Mouse (Mus musculus) hindbrain, embryonic 13.5 days (tissue): ENCODE data around the gene Mthfsd. TPM values are rescaled to one million over a fixed set of nuclear protein-coding genes. Genes with fewer than 3 reads are reported as not detected.
A peak's percentile ranks its signal among the peaks of the same experiment; 100 is the strongest.

Experiments used
- ATAC-seq: fragments of 200-750 bp; cut with Nextera tagmentation; 2 replicates; pipeline ENCODE4 v1.8.0; 2017; ENCODE audit warnings: moderate TSS enrichment; ENCODE audit not compliant: low FRiP score
- H3K27ac ChIP-seq: fragments of 300-500 bp; sonication (generic); 2 replicates; pipeline ENCODE4 v1.5.1; 2015; ENCODE audit warnings: inconsistent platforms, mild to moderate bottlenecking, moderate library complexity
- H3K27me3 ChIP-seq: fragments of 300-500 bp; sonication (generic); 2 replicates; pipeline ENCODE4 v1.6.1; 2015; ENCODE audit warnings: mild to moderate bottlenecking, inconsistent platforms
- H3K36me3 ChIP-seq: fragments of 300-500 bp; sonication (generic); 2 replicates; pipeline ENCODE4 v1.6.1; 2015; ENCODE audit warnings: mild to moderate bottlenecking, inconsistent platforms
- H3K4me1 ChIP-seq: fragments of 300-500 bp; sonication (generic); replicated peaks from 2 replicates; pipeline ENCODE4 v1.6.1; 2015; ENCODE audit warnings: inconsistent platforms
- H3K4me2 ChIP-seq: fragments of 300-500 bp; sonication (generic); 2 replicates; pipeline ENCODE4 v1.6.1; 2015; ENCODE audit warnings: inconsistent platforms, mild to moderate bottlenecking, moderate library complexity
- H3K4me3 ChIP-seq: fragments of 300-500 bp; sonication (generic); 2 replicates; pipeline ENCODE4 v1.5.1; 2015; ENCODE audit warnings: mild to moderate bottlenecking, inconsistent platforms
- H3K9ac ChIP-seq: fragments of 300-500 bp; sonication (generic); 2 replicates; pipeline ENCODE4 v1.6.1; 2015; ENCODE audit warnings: mild to moderate bottlenecking, inconsistent platforms
- H3K9me3 ChIP-seq: fragments of 300-500 bp; sonication (generic); 2 replicates; pipeline ENCODE4 v1.6.1; 2016; ENCODE audit warnings: inconsistent platforms
- WGBS: fragments of 180-500 bp; shearing (Covaris S2); methylation state at CpG from one replicate; pipeline ENCODE4 v1.1.7; 2015; 5-methylcytosine and 5-hydroxymethylcytosine counted together
- polyA plus RNA-seq: library from polyadenylated mRNA; unstranded; fragments of >200 nt; fragmentation: Nextera tagmentation; extraction: Ambion mirVana; gene quantifications from 2 replicates; pipeline ENCODE4 v1.2.1, GENCODE M21; 2015

Mthfsd gene
- polyA plus RNA-seq, 1 experiment from 2014 or later: 53.8 TPM

GRCm38 (mm10) chr8:121104049-121104818, 4.0 kb downstream of the Mthfsd start:
- no peak for ATAC-seq

DNA sequence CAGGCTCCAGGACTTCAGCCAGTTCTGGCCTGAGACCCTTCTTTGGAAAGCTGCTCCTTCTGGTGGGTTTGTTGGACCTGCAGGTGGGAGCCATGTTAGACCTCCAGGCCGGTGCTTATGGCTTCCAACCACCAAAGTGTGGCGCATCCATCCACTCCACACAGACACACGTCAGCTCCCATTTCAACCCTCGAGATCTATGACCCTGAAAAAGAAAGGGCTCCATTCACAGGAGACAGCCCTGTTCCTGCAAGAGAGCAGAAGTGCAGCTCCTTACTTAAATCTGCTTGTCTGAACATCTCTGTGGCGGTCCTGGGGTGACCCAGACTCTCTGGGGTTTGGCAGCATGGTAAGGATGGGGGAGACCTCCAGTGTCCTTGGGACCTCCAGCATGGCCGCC, 14.7 kb downstream of the Mthfsd start:
- WGBS: 59% methylated on average over 6 of the region's 6 CpGs
- Histone ChIP-seq H3K9me3 (no peaks in the 10 kb centered on the region), H3K4me3 (no peak overlapping the region), H3K27me3 (peaks cover 69% of the 10 kb centered on the region), H3K4me2 (no peak overlapping the region), H3K27ac (no peak overlapping the region), H3K36me3 (peaks cover 22% of the 10 kb centered on the region), H3K9ac (no peak overlapping the region), H3K4me1 (no peaks in the 10 kb centered on the region)
- ATAC-seq: no peak

More at GRCm38 (mm10) chr8:121104049-121104818, 4.0 kb downstream of the Mthfsd start:
- no peak overlapping the region for H3K4me2 ChIP-seq
- no peak overlapping the region for H3K27ac ChIP-seq
- peaks cover 19% of the 10 kb centered on the region for H3K4me1 ChIP-seq
- no peak overlapping the region for H3K9ac ChIP-seq
- 0 out of 2 replicates have a peak, but pooled peaks cover 2% of the 10 kb centered on the region for H3K27me3 ChIP-seq
- WGBS: 52% methylated on average over 17 of the region's 17 CpGs
- no peaks in the 10 kb centered on the region for H3K9me3 ChIP-seq
- no peak overlapping the region for H3K4me3 ChIP-seq
- H3K36me3 ChIP-seq: peaks cover 69% of the 10 kb centered on the region

DNA sequence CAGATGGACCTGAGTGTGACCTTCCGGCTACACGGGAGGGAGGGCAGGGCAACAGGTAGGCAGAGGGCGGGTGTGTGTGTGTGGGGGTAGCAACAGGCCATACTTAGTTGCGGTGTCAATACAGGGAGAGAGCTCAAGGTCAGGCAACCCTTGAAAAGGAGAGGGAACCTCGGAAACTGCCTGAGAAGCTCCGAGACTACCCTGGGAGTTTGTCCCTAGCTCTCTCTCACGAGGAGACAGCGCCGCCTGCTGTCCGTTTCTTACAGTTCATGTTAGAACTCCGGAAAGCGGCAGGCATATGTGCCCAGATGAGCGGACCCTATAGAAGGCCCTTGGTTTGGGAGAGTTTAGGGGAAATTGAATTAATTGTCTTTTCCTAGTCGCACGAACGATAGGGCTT, 15.6 kb downstream of the Mthfsd start:
- no peak overlapping the region for H3K4me3 ChIP-seq
- peak; percentile 70; the same call in 1 of the 2 replicates for ATAC-seq
- H3K36me3 ChIP-seq: peaks cover 14% of the 10 kb centered on the region
- H3K27ac ChIP-seq: no peak overlapping the region
- no peaks in the 10 kb centered on the region for H3K4me1 ChIP-seq
- WGBS: 4% methylated on average over 16 of the region's 16 CpGs
- H3K9ac ChIP-seq: no peak overlapping the region
- H3K9me3 ChIP-seq: no peaks in the 10 kb centered on the region
- H3K27me3 ChIP-seq: peaks cover 76% of the 10 kb centered on the region
- H3K4me2 ChIP-seq: no peak overlapping the region

DNA sequence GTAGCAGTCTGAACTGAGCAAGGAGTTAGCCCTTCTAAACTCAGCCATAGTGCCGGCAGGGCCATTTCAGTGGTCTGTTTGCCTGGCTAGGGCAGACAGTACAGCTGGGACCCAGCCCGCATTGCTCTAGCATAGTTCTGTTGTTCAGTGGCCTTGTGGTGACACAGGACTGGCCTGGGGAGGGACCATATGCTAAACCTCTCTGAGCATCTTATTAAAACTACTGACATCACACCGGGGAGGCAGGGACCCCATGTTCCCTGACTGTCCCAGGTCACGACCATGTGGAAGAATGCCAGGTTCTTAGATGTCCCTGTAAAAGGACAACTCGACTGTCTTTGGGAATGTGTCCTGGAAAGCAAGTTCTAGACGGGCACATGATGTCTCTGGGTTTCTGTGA, 16.1 kb downstream of the Mthfsd start:
- 0 out of 2 replicates have a peak, but pooled peaks have one; percentile 9 for ATAC-seq
- no peak overlapping the region for H3K27ac ChIP-seq
- no peak overlapping the region for H3K9ac ChIP-seq
- peaks cover 80% of the 10 kb centered on the region for H3K27me3 ChIP-seq
- no peak overlapping the region for H3K4me3 ChIP-seq
- peaks cover 9% of the 10 kb centered on the region for H3K36me3 ChIP-seq
- no peaks in the 10 kb centered on the region for H3K4me1 ChIP-seq
- no peaks in the 10 kb centered on the region for H3K9me3 ChIP-seq
- WGBS: 37% methylated on average over 6 of the region's 6 CpGs
- H3K4me2 ChIP-seq: no peak overlapping the region

- H3K27me3 ChIP-seq: peaks cover 93% of the 10 kb centered on the region
- H3K4me1 ChIP-seq: no peaks in the 10 kb centered on the region
- H3K27ac ChIP-seq: no peak overlapping the region
- no peak for ATAC-seq
- H3K9me3 ChIP-seq: no peaks in the 10 kb centered on the region
- H3K4me2 ChIP-seq: no peak overlapping the region
- WGBS: 0% methylated on average over 1 of the region's 1 CpGs
- H3K36me3 ChIP-seq: no peaks in the 10 kb centered on the region
- no peak overlapping the region for H3K9ac ChIP-seq
- no peak overlapping the region for H3K4me3 ChIP-seq
Observed at GRCm38 (mm10) chr8:121090716-121091115, 17.5 kb downstream of the Mthfsd start.

- ATAC-seq: no peak
- Histone ChIP-seq H3K4me1 (peaks cover 3% of the 10 kb centered on the region), H3K27ac (no peak overlapping the region), H3K27me3 (peaks cover 94% of the 10 kb centered on the region), H3K36me3 (no peaks in the 10 kb centered on the region), H3K9me3 (no peaks in the 10 kb centered on the region), H3K9ac (no peak overlapping the region), H3K4me3 (no peak overlapping the region), H3K4me2 (no peak overlapping the region)
- WGBS: 3% methylated on average over 32 of the region's 32 CpGs
Observed at GRCm38 (mm10) chr8:121089631-121090380, 18.4 kb downstream of the Mthfsd start.

GRCm38 (mm10) chr8:121088871-121089630, 19.1 kb downstream of the Mthfsd start:
- Histone ChIP-seq H3K4me2 (no peak overlapping the region), H3K4me1 (peaks cover 10% of the 10 kb centered on the region), H3K27me3 (peaks cover 98% of the 10 kb centered on the region), H3K9me3 (no peaks in the 10 kb centered on the region), H3K9ac (no peak overlapping the region), H3K27ac (no peak overlapping the region), H3K4me3 (no peak overlapping the region), H3K36me3 (no peaks in the 10 kb centered on the region)
- under 1% methylated on average over 40 of the region's 40 CpGs for WGBS
- no peak for ATAC-seq

GRCm38 (mm10) chr8:121088281-121088680, 19.9 kb downstream of the Mthfsd start:
- Histone ChIP-seq H3K4me2 (no peak overlapping the region), H3K9ac (no peak overlapping the region), H3K36me3 (no peaks in the 10 kb centered on the region), H3K4me1 (peaks cover 18% of the 10 kb centered on the region), H3K27me3 (peaks cover 98% of the 10 kb centered on the region), H3K27ac (no peak overlapping the region), H3K4me3 (no peak overlapping the region), H3K9me3 (no peaks in the 10 kb centered on the region)
- ATAC-seq: no peak
- WGBS: 3% methylated on average over 8 of the region's 8 CpGs

DNA sequence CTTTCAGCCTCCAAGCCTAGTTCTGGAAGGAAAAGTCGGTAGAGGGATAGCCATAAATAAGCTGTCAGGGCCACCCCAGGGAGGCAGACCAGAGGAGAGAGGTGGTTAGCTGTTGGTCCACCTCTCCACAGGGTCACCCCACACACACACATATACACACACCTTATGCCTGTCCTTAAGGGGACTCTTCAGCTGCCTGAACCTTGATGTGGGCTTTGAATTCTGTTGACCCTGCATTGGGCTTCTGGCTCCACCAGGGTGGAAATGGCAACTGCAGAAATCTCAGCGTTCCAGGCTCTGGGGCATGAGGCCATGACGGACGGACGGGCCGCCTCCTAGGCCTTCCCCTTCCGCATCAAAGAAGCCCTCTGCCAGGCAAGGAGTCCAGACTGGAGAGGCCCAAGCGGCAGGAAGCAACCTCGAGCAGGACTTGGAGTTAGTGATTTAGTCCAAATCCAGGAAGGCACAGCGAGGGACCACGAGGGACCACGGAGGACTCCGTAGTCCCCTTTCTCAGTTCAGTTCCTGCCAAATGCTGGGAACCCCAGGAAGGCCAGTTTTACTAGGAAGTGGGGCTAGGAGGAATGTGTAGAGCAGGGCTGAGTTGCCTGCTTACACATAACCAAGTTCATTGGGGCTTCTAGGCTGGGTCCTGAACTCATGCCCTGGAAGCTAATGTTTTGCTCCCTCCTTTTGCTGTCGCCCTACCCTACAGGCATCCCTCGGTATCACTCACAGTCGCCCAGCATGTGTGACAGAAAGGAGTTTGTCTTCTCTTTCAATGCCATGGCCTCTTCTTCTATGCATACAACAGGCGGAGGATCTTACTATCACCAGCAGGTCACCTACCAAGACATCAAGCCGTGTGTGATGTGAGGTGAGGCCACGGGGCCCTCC, 21.9 kb downstream of the Mthfsd start:
- Histone ChIP-seq H3K4me3 (no peak overlapping the region), H3K36me3 (no peaks in the 10 kb centered on the region), H3K4me2 (no peak overlapping the region), H3K9ac (no peak overlapping the region), H3K27me3 (peaks cover 98% of the 10 kb centered on the region), H3K27ac (no peak overlapping the region), H3K4me1 (peaks cover 25% of the 10 kb centered on the region), H3K9me3 (no peaks in the 10 kb centered on the region)
- no peak for ATAC-seq
- 7% methylated on average over 19 of the region's 19 CpGs for WGBS

DNA sequence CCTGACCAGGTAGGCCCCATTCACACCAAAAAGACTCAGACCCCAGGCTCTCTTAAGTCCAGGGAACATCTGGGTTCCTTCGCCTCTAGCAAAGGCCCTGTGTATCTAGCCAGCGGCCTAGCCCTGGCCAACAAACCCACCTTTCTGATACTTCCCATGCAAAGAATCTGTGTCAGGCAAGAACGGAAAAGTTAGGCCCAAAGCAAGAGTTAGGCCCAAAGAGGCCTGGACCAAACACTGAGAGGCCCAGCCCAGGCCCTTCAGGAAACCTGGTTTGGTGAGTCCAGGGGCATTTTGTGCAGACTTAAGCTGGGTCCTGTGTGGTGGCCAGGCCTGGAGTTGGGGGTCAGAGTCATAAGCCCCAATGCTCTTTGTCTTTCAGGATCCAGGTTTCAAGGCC, 22.6 kb downstream of the Mthfsd start:
- Histone ChIP-seq H3K4me1 (peaks cover 25% of the 10 kb centered on the region), H3K36me3 (no peaks in the 10 kb centered on the region), H3K27me3 (peaks cover 98% of the 10 kb centered on the region), H3K27ac (no peak overlapping the region), H3K4me3 (no peak overlapping the region), H3K9me3 (no peaks in the 10 kb centered on the region), H3K9ac (no peak overlapping the region), H3K4me2 (no peak overlapping the region)
- ATAC-seq: no peak
- WGBS: 34% methylated on average over 3 of the region's 3 CpGs

DNA sequence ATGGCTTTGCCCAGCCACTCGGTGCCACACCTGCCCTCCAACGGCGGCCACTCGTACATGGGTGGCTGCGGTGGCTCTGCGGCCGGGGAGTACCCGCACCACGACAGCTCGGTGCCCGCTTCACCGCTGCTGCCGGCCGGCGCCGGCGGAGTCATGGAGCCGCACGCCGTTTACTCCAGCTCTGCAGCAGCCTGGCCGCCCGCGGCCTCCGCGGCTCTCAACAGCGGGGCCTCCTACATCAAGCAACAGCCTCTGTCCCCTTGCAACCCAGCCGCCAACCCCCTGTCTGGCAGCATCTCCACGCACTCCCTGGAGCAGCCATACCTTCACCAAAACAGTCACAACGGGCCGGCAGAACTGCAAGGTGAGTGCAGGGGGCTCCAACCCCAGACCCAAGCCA, 23.2 kb downstream of the Mthfsd start:
- Histone ChIP-seq H3K9ac (0 out of 2 replicates have a peak overlapping the region, but pooled peaks have one; percentile 1), H3K27ac (no peak overlapping the region), H3K4me2 (peak overlapping the region; percentile 57), H3K36me3 (no peaks in the 10 kb centered on the region), H3K9me3 (no peaks in the 10 kb centered on the region), H3K4me3 (peak overlapping the region; percentile 36; the same call in 1 of the 2 replicates), H3K27me3 (peaks cover 98% of the 10 kb centered on the region), H3K4me1 (peaks cover 25% of the 10 kb centered on the region)
- WGBS: 1% methylated on average over 25 of the region's 30 CpGs
- ATAC-seq: no peak
